Mouse (Mus musculus) thymus, adult 2 months (tissue): ENCODE results near the gene Sqstm1.

Experiments
- CTCF ChIP-seq: fragments of 200-500 bp; IDR thresholded peaks from 2 replicates; pipeline ENCODE4 v1.5.1; 2012; ENCODE audit warnings: mild to moderate bottlenecking, control low read depth, low read length, moderate library complexity, borderline replicate concordance; ENCODE audit not compliant: control insufficient read depth, poor library complexity, insufficient read depth; ENCODE audit errors: extremely low read depth
- POLR2A ChIP-seq: fragments of 200-500 bp; IDR thresholded peaks from 2 replicates; pipeline ENCODE4 v1.6.1; 2012; ENCODE audit warnings: mild to moderate bottlenecking, low read length, control low read depth, moderate library complexity; ENCODE audit not compliant: control insufficient read depth, poor library complexity, insufficient read depth; ENCODE audit errors: extremely low read depth

DNA sequence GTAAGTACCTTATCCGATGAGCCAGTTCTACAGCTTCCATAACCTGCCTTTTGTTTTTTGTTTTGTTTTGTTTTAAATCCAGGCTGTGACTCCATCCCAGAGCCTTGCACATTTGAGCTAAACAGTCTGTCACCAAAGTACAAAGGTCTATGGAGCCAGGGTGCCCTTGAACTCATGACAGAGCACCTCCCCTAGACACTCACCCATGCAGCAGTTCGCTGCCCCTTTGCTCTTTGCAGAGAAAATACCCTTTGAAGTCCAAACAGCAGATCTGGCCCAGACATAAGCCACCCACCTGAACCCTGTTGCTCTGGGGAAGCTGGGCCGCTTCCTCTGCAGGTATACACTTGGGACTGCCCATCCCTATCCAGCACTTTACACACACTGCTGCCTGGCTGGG is 9.0 kb downstream of the Sqstm1 start:
- TF ChIP-seq CTCF (no peak), POLR2A (no peak)
